Mouse (Mus musculus) megakaryocyte, embryonic 14.5 days (primary cell): ENCODE results near the gene Gm11027. TPM values are rescaled to one million over a fixed set of nuclear protein-coding genes. Genes with fewer than 3 reads are reported as not detected.
"Not testable (repeated sequence)": the region's sequence is repeated elsewhere in the genome, so short reads cannot be mapped to it uniquely, and the experiment has no call there.

Experiments
- H3K27me3 ChIP-seq: replicated peaks from 2 replicates; pipeline ENCODE3; 2012; ENCODE audit warnings: inconsistent platforms
- H3K36me3 ChIP-seq: replicated peaks from 2 replicates; pipeline ENCODE3; 2012; ENCODE audit warnings: low read length, inconsistent platforms, mixed read lengths
- H3K4me1 ChIP-seq: 2 replicates; pipeline ENCODE4 v1.6.1; 2012; ENCODE audit warnings: inconsistent platforms
- H3K4me3 ChIP-seq: replicated peaks from 2 replicates; pipeline ENCODE3; 2012; ENCODE audit warnings: moderate library complexity, mild to moderate bottlenecking, inconsistent platforms
- H3K9me3 ChIP-seq: 2 replicates; pipeline ENCODE4 v1.6.1; 2012; ENCODE audit warnings: inconsistent platforms
- FLI1 ChIP-seq: IDR thresholded peaks from 2 replicates; pipeline ENCODE4 v1.6.1; 2012; ENCODE audit warnings: low read length, inconsistent platforms, mixed read lengths
- GATA1 ChIP-seq: IDR thresholded peaks from 3 replicates; pipeline ENCODE4 v1.6.1; 2012; ENCODE audit warnings: mixed read lengths, low read length, inconsistent platforms, borderline replicate concordance
- polyA plus RNA-seq: library from polyadenylated mRNA; stranded (reverse); fragments of >175 nt; gene quantifications from 2 replicates; pipeline ENCODE4 v1.2.3, GENCODE M21; 2012; ENCODE audit warnings: low replicate concordance; ENCODE audit not compliant: insufficient read depth

The Gm11027 gene
- polyA plus RNA-seq, result not detected in 2 replicates

DNA sequence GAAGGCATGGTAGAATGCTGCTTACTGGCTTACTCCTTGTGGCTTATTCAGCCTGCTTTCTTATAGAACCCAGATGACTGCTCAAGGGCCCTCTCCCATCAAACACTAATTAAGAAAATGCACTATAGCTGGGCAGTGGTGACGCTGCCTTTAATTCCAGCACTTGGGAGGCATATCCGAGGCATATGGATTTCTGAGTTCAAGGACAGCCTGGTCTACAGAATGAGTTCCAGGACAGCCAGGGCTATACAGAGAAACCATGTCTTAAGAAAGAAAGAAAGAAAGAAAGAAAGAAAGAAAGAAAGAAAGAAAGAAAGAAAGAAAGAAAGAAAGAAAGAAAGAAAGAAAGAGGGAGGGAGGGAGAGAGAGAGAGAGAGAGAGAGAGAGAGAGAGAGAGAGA, at the start of gene Gm11027:
Gm11027 (plus strand) TSS at position 301 of the 400 bp plus-strand sequence.
- H3K4me3 ChIP-seq, H3K27me3 ChIP-seq, H3K36me3 ChIP-seq, H3K9me3 ChIP-seq: not testable (repeated sequence)
- H3K4me1 ChIP-seq, result peaks cover 47% of the 10 kb centered on the region

DNA sequence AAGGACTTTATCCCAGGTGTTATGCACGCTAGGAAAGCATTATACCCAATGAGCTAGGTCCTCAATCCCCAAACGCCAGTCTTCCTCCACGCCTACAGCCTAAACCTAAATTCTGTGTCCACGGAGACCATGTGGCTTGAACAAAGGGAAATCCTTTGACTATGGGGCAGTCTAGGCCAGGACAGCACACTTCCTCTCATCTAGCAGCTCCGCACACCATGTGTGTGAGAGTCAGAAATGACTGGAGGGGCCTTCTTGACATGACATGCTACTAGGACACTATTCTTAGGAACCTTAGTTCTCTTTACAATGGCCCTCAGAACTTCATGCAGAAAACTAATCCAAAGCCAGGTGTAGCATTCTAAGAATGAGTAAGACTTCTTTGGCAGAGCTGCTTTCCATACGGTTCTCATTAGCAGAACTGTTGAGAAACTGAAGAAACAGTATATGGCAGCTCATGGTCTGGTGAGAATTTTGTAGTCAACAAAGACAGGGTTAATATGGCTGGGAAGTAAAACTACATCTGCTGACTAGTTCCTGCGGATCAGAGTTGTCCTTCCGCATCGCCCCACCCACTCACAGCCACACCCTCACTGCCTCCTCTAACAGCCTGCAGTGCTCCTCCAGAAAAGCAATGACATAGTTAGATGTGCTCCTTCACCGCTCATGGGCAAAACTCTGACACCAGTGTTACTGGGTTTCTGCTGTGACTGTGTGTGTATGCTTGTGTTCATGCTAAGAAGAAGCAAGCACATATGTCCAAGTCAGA, 48.7 kb upstream of the Gm11027 start:
- H3K36me3 ChIP-seq, result peaks cover 16% of the 10 kb centered on the region
- H3K27me3 ChIP-seq, result no peaks in the 10 kb centered on the region
- no peaks in the 10 kb centered on the region for H3K4me1 ChIP-seq
- no peak for TF ChIP-seq GATA1
- no peak for TF ChIP-seq FLI1
- no peak overlapping the region for H3K4me3 ChIP-seq
- H3K9me3 ChIP-seq, result no peaks in the 10 kb centered on the region

DNA sequence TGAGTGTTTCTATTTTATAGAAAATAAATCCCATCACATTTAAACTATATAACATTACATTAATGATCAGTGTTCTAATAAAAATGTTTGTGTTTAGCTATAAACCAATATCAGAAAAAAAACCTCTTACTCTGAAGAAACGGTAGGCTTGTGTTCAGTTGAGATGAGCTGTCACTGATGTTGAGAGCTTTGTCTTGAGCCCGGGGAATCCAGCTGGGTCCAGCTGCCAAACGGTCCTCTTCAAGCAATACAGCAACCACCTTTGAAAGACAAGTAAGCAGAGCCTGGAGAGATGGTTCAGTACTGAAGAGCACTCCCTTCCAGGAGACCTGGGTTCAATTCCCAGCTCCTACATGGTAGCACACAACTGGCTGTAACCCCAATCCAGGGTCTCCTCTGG, 45.7 kb upstream of the Gm11027 start:
- H3K36me3 ChIP-seq, result peaks cover 11% of the 10 kb centered on the region
- no peaks in the 10 kb centered on the region for H3K9me3 ChIP-seq
- peaks cover 4% of the 10 kb centered on the region for H3K4me1 ChIP-seq
- H3K27me3 ChIP-seq, result no peaks in the 10 kb centered on the region
- no peak overlapping the region for H3K4me3 ChIP-seq
- no peak for TF ChIP-seq FLI1
- TF ChIP-seq GATA1, result no peak

DNA sequence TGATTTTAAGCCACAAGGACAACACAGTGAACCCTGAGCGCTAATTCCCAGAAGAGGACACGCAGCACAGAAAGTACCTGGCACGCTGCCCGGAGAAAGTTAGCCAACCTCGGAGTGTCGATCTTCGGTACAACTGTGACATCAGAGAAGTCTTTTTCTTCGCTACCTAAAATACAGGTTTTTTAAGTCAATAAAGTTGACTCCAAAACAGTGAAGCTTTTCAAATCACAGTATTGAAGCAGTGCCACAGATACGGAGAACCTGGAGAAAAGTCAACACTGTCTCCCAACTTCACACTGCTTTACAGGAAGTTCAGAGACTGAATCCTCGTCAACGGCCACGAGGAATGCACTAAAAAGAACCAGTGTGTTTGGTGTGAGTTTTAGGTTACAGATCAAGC, 43.6 kb upstream of the Gm11027 start:
- H3K9me3 ChIP-seq, result no peaks in the 10 kb centered on the region
- H3K4me3 ChIP-seq, result no peak overlapping the region
- no peaks in the 10 kb centered on the region for H3K36me3 ChIP-seq
- peaks cover 9% of the 10 kb centered on the region for H3K4me1 ChIP-seq
- TF ChIP-seq GATA1 (no peak), FLI1 (no peak)
- no peaks in the 10 kb centered on the region for H3K27me3 ChIP-seq

DNA sequence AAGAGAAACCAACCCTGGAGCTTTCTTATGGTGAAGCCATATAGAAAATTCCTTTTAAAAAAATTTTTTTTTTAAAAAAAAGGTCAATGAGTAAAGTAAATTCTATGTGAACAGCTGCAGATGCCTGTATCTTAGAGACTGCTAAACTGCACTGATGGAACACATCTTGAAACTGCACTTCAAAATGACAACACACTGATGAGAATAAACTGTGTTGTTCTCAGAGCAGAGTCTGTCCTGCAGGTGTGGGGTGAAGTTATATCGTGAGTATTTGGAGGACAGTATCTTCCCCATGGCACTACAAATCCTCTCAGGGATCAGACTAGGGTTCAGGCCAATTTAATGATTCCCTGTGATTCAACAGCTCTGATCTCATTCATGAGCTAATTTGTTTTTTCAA, 43.1 kb upstream of the Gm11027 start:
- H3K4me1 ChIP-seq, result peaks cover 9% of the 10 kb centered on the region

DNA sequence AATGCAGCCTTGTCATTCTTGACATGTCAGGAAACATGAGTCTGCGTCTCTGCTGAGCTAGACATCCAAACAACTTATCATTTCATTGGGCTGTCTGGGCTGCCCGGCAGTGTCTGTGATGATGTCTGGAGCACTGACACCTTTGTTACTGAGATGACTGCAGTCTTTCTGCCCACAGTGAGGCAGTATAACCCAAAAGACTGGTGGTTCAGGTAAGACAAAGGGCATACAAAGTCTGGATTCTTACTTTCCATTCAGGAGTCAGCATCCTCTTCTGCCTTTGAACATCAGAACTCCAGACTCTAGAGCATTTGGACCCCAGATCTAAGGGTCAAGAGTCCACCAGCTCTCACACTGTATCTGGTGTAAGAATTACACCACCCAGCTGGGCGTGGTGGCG, 39.8 kb upstream of the Gm11027 start:
- Histone ChIP-seq H3K4me3 (no peak overlapping the region), H3K36me3 (no peaks in the 10 kb centered on the region), H3K27me3 (no peaks in the 10 kb centered on the region), H3K9me3 (no peaks in the 10 kb centered on the region), H3K4me1 (peaks cover 9% of the 10 kb centered on the region)
- no peak for TF ChIP-seq FLI1
- no peak for TF ChIP-seq GATA1

More for the DNA sequence above, 43.1 kb upstream of the Gm11027 start:
- Histone ChIP-seq H3K27me3 (no peaks in the 10 kb centered on the region), H3K36me3 (no peaks in the 10 kb centered on the region), H3K9me3 (no peaks in the 10 kb centered on the region), H3K4me3 (no peak overlapping the region)
- TF ChIP-seq GATA1, result no peak

DNA sequence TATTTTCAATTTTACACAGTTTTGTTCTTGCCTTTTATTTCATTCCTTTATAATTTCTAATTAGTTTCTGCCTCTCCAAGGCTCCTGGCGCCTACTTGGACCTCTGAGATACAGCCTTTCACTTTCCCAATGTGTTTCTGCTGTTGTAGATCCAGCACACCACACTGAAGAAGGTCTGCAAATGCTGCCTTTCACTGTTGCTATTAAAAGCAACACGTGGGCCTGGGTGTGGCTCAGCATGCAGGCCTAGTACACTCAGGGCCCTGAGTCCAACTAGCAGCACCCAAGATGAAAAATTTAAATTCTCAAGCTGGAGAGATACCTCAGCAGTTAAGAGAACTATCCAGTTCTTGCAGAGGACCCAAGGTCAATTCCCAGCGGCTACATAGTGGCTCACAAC, 38.5 kb upstream of the Gm11027 start:
- Histone ChIP-seq H3K36me3 (no peaks in the 10 kb centered on the region), H3K4me3 (no peak overlapping the region), H3K9me3 (no peaks in the 10 kb centered on the region)

DNA sequence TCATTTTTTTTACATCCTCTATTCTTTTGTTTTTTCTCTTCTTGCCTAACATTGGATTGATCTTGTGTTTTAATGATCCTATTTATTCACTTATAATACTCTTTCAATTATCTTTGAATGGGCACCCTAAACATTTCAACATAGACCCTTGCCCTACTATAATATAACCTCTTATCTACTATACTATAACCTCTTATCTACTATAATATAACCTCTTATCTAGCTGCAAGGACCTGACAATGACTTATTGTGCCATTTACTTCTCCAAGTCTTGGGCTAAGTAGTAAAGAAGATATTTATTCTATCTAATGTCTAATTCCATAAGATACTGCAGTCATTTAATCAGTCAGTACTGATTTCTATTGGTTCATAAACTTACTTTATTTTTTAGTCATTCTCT, 36.8 kb upstream of the Gm11027 start:
- no peaks in the 10 kb centered on the region for H3K27me3 ChIP-seq
- peaks cover 9% of the 10 kb centered on the region for H3K4me1 ChIP-seq
- no peak for TF ChIP-seq FLI1
- no peak for TF ChIP-seq GATA1
- no peaks in the 10 kb centered on the region for H3K9me3 ChIP-seq
- no peak overlapping the region for H3K4me3 ChIP-seq
- H3K36me3 ChIP-seq, result no peaks in the 10 kb centered on the region

More for the DNA sequence above, 38.5 kb upstream of the Gm11027 start:
- Histone ChIP-seq H3K27me3 (no peaks in the 10 kb centered on the region), H3K4me1 (peaks cover 9% of the 10 kb centered on the region)
- TF ChIP-seq GATA1, result no peak
- TF ChIP-seq FLI1, result no peak

DNA sequence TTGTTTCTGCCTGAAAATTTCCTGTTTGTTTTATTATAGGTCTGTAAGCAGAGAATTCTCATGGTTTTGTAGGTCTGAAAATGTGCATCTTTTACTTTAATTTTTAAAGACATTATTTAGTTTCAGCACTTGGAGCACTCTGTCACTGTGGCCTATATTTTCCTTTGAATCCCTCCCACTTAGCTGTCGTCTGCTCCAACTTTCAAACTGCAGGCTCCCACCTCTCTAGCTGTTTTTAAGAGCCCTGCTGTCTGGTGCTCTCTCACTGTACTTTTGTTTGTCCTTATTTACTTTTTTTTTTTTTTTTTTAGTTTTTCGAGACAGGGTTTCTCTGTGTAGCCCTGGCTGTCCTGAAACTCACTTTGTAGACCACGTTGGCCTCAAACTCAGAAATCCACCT, 36.4 kb upstream of the Gm11027 start:
- Histone ChIP-seq H3K27me3 (no peaks in the 10 kb centered on the region), H3K4me1 (peaks cover 9% of the 10 kb centered on the region), H3K36me3 (no peaks in the 10 kb centered on the region), H3K9me3 (no peaks in the 10 kb centered on the region), H3K4me3 (no peak overlapping the region)
- TF ChIP-seq FLI1 (no peak), GATA1 (no peak)

DNA sequence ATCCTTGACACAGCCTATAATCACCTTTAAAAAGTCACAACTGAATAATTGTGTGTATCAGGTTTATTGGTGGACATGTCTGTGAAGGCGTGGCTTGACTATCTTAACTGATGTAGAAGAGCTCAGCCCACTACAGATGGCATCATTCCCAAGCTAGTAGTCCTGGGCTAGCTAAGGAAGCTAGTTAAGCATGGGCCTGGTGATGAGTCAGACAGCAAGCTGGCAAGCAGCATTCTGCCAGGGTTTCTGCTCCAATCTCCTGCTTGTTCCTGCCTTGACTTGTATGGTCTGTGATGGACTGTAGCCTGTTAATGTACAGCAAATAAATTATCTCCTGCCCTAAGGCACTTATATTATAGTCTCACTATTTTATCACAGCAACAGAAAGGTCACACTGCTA, 30.6 kb upstream of the Gm11027 start:
- H3K27me3 ChIP-seq, result no peaks in the 10 kb centered on the region
- H3K4me3 ChIP-seq, result no peak overlapping the region
- no peaks in the 10 kb centered on the region for H3K9me3 ChIP-seq
- TF ChIP-seq FLI1, result no peak
- no peak for TF ChIP-seq GATA1
- peaks cover 15% of the 10 kb centered on the region for H3K36me3 ChIP-seq
- no peaks in the 10 kb centered on the region for H3K4me1 ChIP-seq
